In the genomic region with DNA sequence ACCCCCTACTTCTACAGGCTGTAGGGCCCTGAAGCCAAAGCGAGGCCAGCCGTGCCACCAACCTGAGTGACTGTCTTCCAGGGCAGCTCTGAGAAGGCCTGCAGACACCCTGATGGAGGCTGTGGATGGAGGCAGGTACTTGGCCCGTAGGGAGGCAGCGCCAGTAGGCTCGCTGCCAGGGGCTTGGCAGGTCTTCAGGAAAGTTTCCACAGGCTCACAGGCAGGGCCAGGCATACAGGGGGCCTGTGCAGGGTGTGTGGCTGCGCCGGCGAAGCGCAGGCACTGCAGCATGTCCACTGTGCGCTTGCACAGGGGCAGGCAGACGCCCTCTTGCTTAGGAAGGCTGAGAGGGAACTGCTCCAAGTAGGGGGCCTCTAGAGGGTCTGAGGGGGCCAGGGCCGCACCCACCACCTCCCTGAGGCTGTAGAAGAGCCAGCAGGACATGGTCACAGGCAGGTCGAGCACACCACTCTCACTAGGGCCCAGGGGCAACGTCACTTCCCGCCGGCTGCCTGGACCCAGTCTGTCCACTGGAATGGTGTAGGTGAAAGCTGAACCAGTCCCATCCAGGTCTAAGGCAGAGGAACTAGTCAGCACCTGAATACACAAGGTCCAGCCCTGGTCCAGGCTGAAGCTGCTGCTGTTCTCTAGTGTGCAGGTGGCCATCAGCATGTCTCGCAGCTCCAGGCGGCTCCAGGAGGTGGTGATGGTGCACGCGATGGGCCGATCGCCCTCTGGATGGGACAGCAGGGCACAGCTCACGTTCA, we compare ENCODE assay signal across 10 mouse cellular contexts. TPM values are rescaled to one million over a fixed set of nuclear protein-coding genes. Genes with fewer than 3 reads are reported as not detected.
A peak's percentile ranks its signal among the peaks of the same experiment; 100 is the strongest.
DNase-seq lines count a peak whose midpoint lies in the region; ATAC-seq and TF ChIP-seq lines count a peak whose summit lies in the region.
"Had no signal": no experiment of that assay in that cellular context is flagged by ENCODE, and none has a peak within 500 bp of the region (broad histone marks: within the 10 kb centered on the region; RNA-seq: fewer than 3 reads in every experiment).

No protein-coding gene starts in this region.

- intact Hi-C loops in heart, postnatal 10 days (cut with DNase I), result no loop called here

- no peak overlapping the region for H3K27ac ChIP-seq in lung, postnatal 0 days (ENCODE audit: low read length)

- no peak overlapping the region for H3K4me3 ChIP-seq in lung, postnatal 0 days (ENCODE audit: low read depth, low read length)

- peak; percentile 76 for DNase-seq in adrenal gland, adult 2 months
- DNase-seq in adrenal gland, postnatal 4 days (ENCODE audit: low spot score in 2 of 2), result no peak
- DNase-seq in lung, adult 18-20 months, result peak; percentile 66 to 70
- no peak for DNase-seq in lung, postnatal 0 days (ENCODE audit: low spot score)
- peak; percentile 89 to 91 for DNase-seq in heart, postnatal 10 days
- peak; percentile 67 for DNase-seq in lung, postnatal 14 days
- no peak for DNase-seq in cerebellum, postnatal 4 days (ENCODE audit: low spot score in 2 of 2)
- DNase-seq in c-Kit-positive CD71-positive TER-119-positive erythroid progenitor cells, embryonic 14.5 days (ENCODE audit: low spot score), result no peak
- DNase-seq: thymus, postnatal 14 days had no signal

- no peak overlapping the region for H3K4me2 ChIP-seq in lung, postnatal 0 days (replicated peaks; ENCODE audit: low read depth, low read length)

- no peak for ATAC-seq in lung, postnatal 0 days
- ATAC-seq: forebrain, embryonic 16.5 days had no signal

- H3K9me3 ChIP-seq in lung, postnatal 0 days (ENCODE audit: low read length), result no peaks in the 10 kb centered on the region

- no peak for TF ChIP-seq CTCF in lung, postnatal 0 days (IDR thresholded peaks at IDR 0.05)

- no peak overlapping the region for H3K9ac ChIP-seq in lung, postnatal 0 days (replicated peaks; ENCODE audit: low read depth)

- no peak for TF ChIP-seq EP300 in lung, postnatal 0 days (IDR thresholded peaks at IDR 0.05)

- H3K27me3 ChIP-seq in lung, postnatal 0 days (replicated peaks; ENCODE audit: insufficient read depth, low read length), result no peaks in the 10 kb centered on the region

- H3K36me3 ChIP-seq in lung, postnatal 0 days (ENCODE audit: insufficient read depth, low read length), result 0 out of 2 replicates have a peak, but pooled peaks cover 5% of the 10 kb centered on the region

- 83% methylated on average over 19 of the region's 23 CpGs for WGBS in lung, postnatal 0 days

- H3K4me1 ChIP-seq in lung, postnatal 0 days (ENCODE audit: insufficient read depth, low read depth, low read length), result peaks cover 5% of the 10 kb centered on the region; the same call in 1 of the 2 replicates

RNA-seq across cellular contexts. Expression of a gene that starts 4.6 kb away (rescaled TPM):
- 10 to 100 TPM; 17.6 to 24.1 TPM for total RNA-seq in adrenal gland, adult 2 months (2021)
- polyA plus RNA-seq in adrenal gland, adult 2 months (2012; rRNA removed), result 192 and 223 TPM in 2 replicates
- 10 to 100 TPM; 34.5 to 35.6 TPM for total RNA-seq in adrenal gland, postnatal 4 days (2021)
- 18.1 and 19.6 TPM in 2 replicates for polyA plus RNA-seq in lung, postnatal 0 days (2015; fragmentation: Nextera tagmentation; extraction: Ambion mirVana)
- 10 to 100 TPM; 21.3 to 24.3 TPM for total RNA-seq in heart, postnatal 10 days (2021)

RNA-seq across cellular contexts. Expression of a gene that starts 12.7 kb away (rescaled TPM):
- under 1 TPM; 0.17 to 0.58 TPM for total RNA-seq in adrenal gland, adult 2 months (2021)
- 0.16 and 0.22 TPM in 2 replicates for polyA plus RNA-seq in adrenal gland, adult 2 months (2012; rRNA removed)
- under 1 TPM; 0.39 to 0.51 TPM for total RNA-seq in adrenal gland, postnatal 4 days (2021)
- polyA plus RNA-seq in lung, postnatal 0 days (2015; fragmentation: Nextera tagmentation; extraction: Ambion mirVana), result 0.36 and 0.74 TPM in 2 replicates
- not detected for total RNA-seq in heart, postnatal 10 days (2021)

RNA-seq across cellular contexts. Expression of a gene that starts 25.7 kb away (rescaled TPM):
- total RNA-seq in adrenal gland, adult 2 months (2021), result 1,000 to 10,000 TPM in 1 of 2 experiments, 100 to 1,000 TPM in 1; 913 to 1,618 TPM
- 531 and 632 TPM in 2 replicates for polyA plus RNA-seq in adrenal gland, adult 2 months (2012; rRNA removed)
- total RNA-seq in adrenal gland, postnatal 4 days (2021), result 1,000 to 10,000 TPM in 1 of 2 experiments, 100 to 1,000 TPM in 1; 949 to 1,134 TPM
- polyA plus RNA-seq in lung, postnatal 0 days (2015; fragmentation: Nextera tagmentation; extraction: Ambion mirVana), result 1,989 and 2,317 TPM in 2 replicates
- total RNA-seq in heart, postnatal 10 days (2021), result 100 to 1,000 TPM; 691 to 703 TPM

Comparison
In these comparisons a context has a peak if more than half of its experiments do, and no peak if none do; other contexts are left out.
1. DNase-seq: peak in adrenal gland, adult 2 months (single experiment), lung, adult 18-20 months (2 of 2), heart, postnatal 10 days (2 of 2) and lung, postnatal 14 days (single experiment); none in adrenal gland, postnatal 4 days (0 of 2), lung, postnatal 0 days (single experiment), cerebellum, postnatal 4 days (0 of 2) and c-Kit-positive CD71-positive TER-119-positive erythroid progenitor cells, embryonic 14.5 days (single experiment).